Mouse (Mus musculus) ES-E14 (cell line): ENCODE results near the gene Unc45a. TPM values are rescaled to one million over a fixed set of nuclear protein-coding genes. Genes with fewer than 3 reads are reported as not detected.
"Not testable (repeated sequence)": the region's sequence is repeated elsewhere in the genome, so short reads cannot be mapped to it uniquely, and the experiment has no call there.

Experiments
- DNase-seq: peaks from one replicate; pipeline ENCODE4 v3.0.0-alpha.2; 2013; ENCODE audit warnings: low read depth, low spot score
- H3K27ac ChIP-seq: 2 replicates; pipeline ENCODE4 v1.5.1; 2012; ENCODE audit warnings: low read depth, mild to moderate bottlenecking, low read length, moderate library complexity, mixed read lengths; ENCODE audit not compliant: poor library complexity, insufficient read depth, severe bottlenecking
- H3K36me3 ChIP-seq: 2 replicates; pipeline ENCODE4 v1.6.1; 2012; ENCODE audit warnings: mild to moderate bottlenecking, low read length, moderate library complexity, mixed read lengths; ENCODE audit not compliant: control insufficient read depth, poor library complexity, insufficient read depth, severe bottlenecking
- H3K4me1 ChIP-seq, 2 experiments: fragments of 150-350 bp in 1 of 2; sonication (generic) in 1 of 2; 2 replicates each; pipeline ENCODE4 v1.6.1; 2012; ENCODE audit warnings: low read length in 2 of 2, mild to moderate bottlenecking in 1 of 2, mixed read lengths in 1 of 2; ENCODE audit not compliant: control insufficient read depth in 2 of 2, insufficient read depth in 2 of 2, poor library complexity in 1 of 2
- H3K4me3 ChIP-seq, 2 experiments: fragments of 150-350 bp in 1 of 2; sonication (generic) in 1 of 2; 2 replicates each; pipeline ENCODE4 v1.5.1; 2012; ENCODE audit warnings: low read length in 2 of 2, low read depth in 1 of 2, mild to moderate bottlenecking in 1 of 2, mixed read lengths in 1 of 2; ENCODE audit not compliant: insufficient read depth in 1 of 2, poor library complexity in 1 of 2, severe bottlenecking in 1 of 2
- H3K9ac ChIP-seq: 2 replicates; pipeline ENCODE4 v1.6.1; 2012; ENCODE audit warnings: low read depth, mild to moderate bottlenecking, low read length, mixed read lengths; ENCODE audit not compliant: poor library complexity, insufficient read depth, severe bottlenecking
- H3K9me3 ChIP-seq: fragments of 150-350 bp; sonication (generic); 2 replicates; pipeline ENCODE4 v1.6.1; 2012; ENCODE audit warnings: low read depth, mild to moderate bottlenecking, low read length; ENCODE audit not compliant: control insufficient read depth, insufficient read depth
- CHD2 ChIP-seq: IDR thresholded peaks from 2 replicates; pipeline ENCODE4 v1.6.1; 2014; ENCODE audit warnings: mild to moderate bottlenecking, low read depth, low read length, inconsistent platforms
- HCFC1 ChIP-seq: IDR thresholded peaks from 2 replicates; pipeline ENCODE4 v1.6.1; 2012; ENCODE audit warnings: low read length, inconsistent platforms, borderline replicate concordance; ENCODE audit not compliant: insufficient read depth
- MAFK ChIP-seq: IDR thresholded peaks from 2 replicates; pipeline ENCODE4 v1.6.1; 2014; ENCODE audit warnings: mild to moderate bottlenecking, low read depth, low read length, inconsistent platforms; ENCODE audit not compliant: insufficient read depth
- ZC3H11A ChIP-seq: IDR thresholded peaks from 2 replicates; pipeline ENCODE4 v1.6.1; 2012; ENCODE audit warnings: low read depth, mild to moderate bottlenecking, inconsistent platforms, low read length, borderline replicate concordance
- ZNF384 ChIP-seq: IDR thresholded peaks from 2 replicates; pipeline ENCODE4 v1.6.1; 2012; ENCODE audit warnings: low read depth, low read length, inconsistent platforms
- in situ Hi-C, 2 experiments: fragments of 600-800 bp; cut with MboI; formaldehyde crosslinking; loops; one replicate each; pipeline ENCODE4 v1.15.1; 2025; ENCODE audit warnings: low sequenced_read_pairs in 2 of 2, inconsistent platforms in 1 of 2; ENCODE audit not compliant: unreplicated experiment in 2 of 2
- total RNA-seq: library from RNA; depleted of rRNA; stranded (reverse); fragments of 300-350 nt; gene quantifications from 2 replicates; pipeline ENCODE4 v1.2.3, GENCODE M21; 2012

Unc45a gene
- total RNA-seq, 1 experiment: 54.1 TPM

GRCm38 (mm10) chr7:80326076-80326475 is 14.7 kb downstream of the Unc45a start:
- Histone ChIP-seq H3K27ac (no peak overlapping the region), H3K4me1 (peaks cover 2 to 7% of the 10 kb centered on the region in 2 experiments; a peak in 2 of 4 replicates), H3K36me3 (peaks cover 17% of the 10 kb centered on the region), H3K4me3 (peak overlapping the region; percentile 4 to 28; a peak in 2 of 4 replicates), H3K9ac (no peak overlapping the region), H3K9me3 (no peaks in the 10 kb centered on the region)
- TF ChIP-seq CHD2 (no peak), ZNF384 (no peak), MAFK (no peak), HCFC1 (no peak), ZC3H11A (no peak)
- no peak for DNase-seq
- in situ Hi-C loops: no loop called here

GRCm38 (mm10) chr7:80325292-80325868 is 15.4 kb downstream of the Unc45a start:
- Histone ChIP-seq H3K36me3 (peaks cover 17% of the 10 kb centered on the region), H3K4me1 (peaks cover 2 to 7% of the 10 kb centered on the region in 2 experiments; a peak in 2 of 4 replicates), H3K9me3 (no peaks in the 10 kb centered on the region), H3K9ac (no peak overlapping the region), H3K4me3 (peak overlapping the region; percentile 4 to 28; a peak in 2 of 4 replicates), H3K27ac (no peak overlapping the region)
- no peak for TF ChIP-seq CHD2
- TF ChIP-seq HCFC1: no peak
- no peak for TF ChIP-seq MAFK
- TF ChIP-seq ZNF384: no peak
- no peak for TF ChIP-seq ZC3H11A
- in situ Hi-C loops: no loop called here
- no peak for DNase-seq

GRCm38 (mm10) chr7:80324816-80325119 is 16.0 kb downstream of the Unc45a start:
- TF ChIP-seq ZNF384: peak; percentile 61; the same call in 1 of the 2 replicates
- not testable (repeated sequence) for H3K4me1 ChIP-seq, DNase-seq, H3K27ac ChIP-seq, H3K9ac ChIP-seq, H3K4me3 ChIP-seq, H3K9me3 ChIP-seq
- in situ Hi-C loops: loop anchor here in 1 of 2 experiments (25.0 kb wide), 1 partner anchor 637 kb away; no protein-coding TSS in a partner anchor
- H3K36me3 ChIP-seq: peaks cover 17% of the 10 kb centered on the region

- Histone ChIP-seq H3K4me3 (peak within 1 kb of the TSS; percentile 66 to 97), H3K36me3 (peaks cover 15% of the 10 kb centered on the region), H3K9me3 (no peaks in the 10 kb centered on the region), H3K9ac (peak within 1 kb of the TSS; percentile 98), H3K27ac (peak within 1 kb of the TSS; percentile 93), H3K4me1 (peaks cover 2 to 7% of the 10 kb centered on the region in 2 experiments; a peak in 2 of 4 replicates)
- TF ChIP-seq HCFC1: no peak; the same call in 1 of the 2 replicates
- TF ChIP-seq ZNF384: peak; percentile 76
- no peak for TF ChIP-seq ZC3H11A
- TF ChIP-seq CHD2: peak; percentile 91
- no peak for TF ChIP-seq MAFK
- peak; percentile 92 for DNase-seq
- in situ Hi-C loops: loop anchor here in 1 of 2 experiments (25.0 kb wide), 1 partner anchor 637 kb away; no protein-coding TSS in a partner anchor
These were observed 16.6 kb downstream of the Unc45a start, which contains the start of gene Rccd1 for GRCm38 (mm10) chr7:80324043-80324815. TSS of gene Rccd1 (minus strand) at chr7:80324454.
